Mouse (Mus musculus): ENCODE data around the gene Gm37419. TPM values are rescaled to one million over a fixed set of nuclear protein-coding genes. Genes with fewer than 3 reads are reported as not detected.

Gm37419 gene
- polyA plus RNA-seq, 1 experiment from 2014 or later = 1.3 TPM

- no peak for TF ChIP-seq CTCF (IDR thresholded peaks at IDR 0.05)
- ChIA-PET POLR2A (interaction anchor here (0.6 to 0.7 kb wide), 2 partner anchors 12 to 872 kb away, joined by 3 to 4 read pairs; no protein-coding TSS in a partner anchor), CTCF (no interaction called here)
- ATAC-seq (no peak), DNase-seq (ENCODE audit: low read depth, low spot score) (no peak)
- in situ Hi-C loops (cut with MboI; ENCODE audit: low pct_unique_long_range_greater_than_20kb) = loop anchor here (25.0 kb wide), 1 partner anchor 709 kb away; no protein-coding TSS in a partner anchor
- no peaks in the 10 kb centered on the region for H3K27me3 ChIP-seq
Measured at GRCm38 (mm10) chr16:23978495-23978894, 9.8 kb upstream of the Gm37419 start.

GRCm38 (mm10) chr16:23979446-23979845, 8.8 kb upstream of the Gm37419 start:
- no peak for TF ChIP-seq CTCF (IDR thresholded peaks at IDR 0.05)
- ATAC-seq (no peak), DNase-seq (ENCODE audit: low read depth, low spot score) (no peak)
- CTCF ChIA-PET = interaction anchor here (8.4 kb wide), 1 partner anchor 1085 kb away, joined by 138 read pairs; no protein-coding TSS in a partner anchor
- in situ Hi-C loops (cut with MboI; ENCODE audit: low pct_unique_long_range_greater_than_20kb) = loop anchor here (25.0 kb wide), 1 partner anchor 708 kb away; no protein-coding TSS in a partner anchor
- H3K27me3 ChIP-seq = no peaks in the 10 kb centered on the region
- POLR2A ChIA-PET = no interaction called here

GRCm38 (mm10) chr16:23980201-23980870, 7.9 kb upstream of the Gm37419 start:
- DNase-seq (ENCODE audit: low read depth, low spot score) (no peak), ATAC-seq (no peak)
- CTCF ChIA-PET = interaction anchor here (1.3 to 8.4 kb wide), 2 partner anchors 16 to 1084 kb away, joined by 4 to 138 read pairs; no protein-coding TSS in a partner anchor
- POLR2A ChIA-PET = no interaction called here
- in situ Hi-C loops (cut with MboI; ENCODE audit: low pct_unique_long_range_greater_than_20kb) = loop anchor here (5.0 to 25.0 kb wide), 8 partner anchors 414 to 1364 kb away; partner anchors contain the start of gene Lpp
- H3K27me3 ChIP-seq = no peaks in the 10 kb centered on the region
- no peak for TF ChIP-seq CTCF (IDR thresholded peaks at IDR 0.05)

GRCm38 (mm10) chr16:23980991-23981720, 7.1 kb upstream of the Gm37419 start:
- CTCF ChIA-PET = interaction anchor here (1.2 to 8.4 kb wide), 7 partner anchors 17 to 1286 kb away, joined by 3 to 138 read pairs (median 4); no protein-coding TSS in a partner anchor
- in situ Hi-C loops (cut with MboI; ENCODE audit: low pct_unique_long_range_greater_than_20kb) = loop anchor here (5.0 to 25.0 kb wide), 8 partner anchors 414 to 1364 kb away; partner anchors contain the start of gene Lpp
- DNase-seq (ENCODE audit: low read depth, low spot score) = no peak
- POLR2A ChIA-PET = interaction anchor here (0.6 kb wide), 1 partner anchor 417 kb away, joined by 3 read pairs; no protein-coding TSS in a partner anchor
- TF ChIP-seq CTCF (IDR thresholded peaks at IDR 0.05) = no peak
- H3K27me3 ChIP-seq = no peaks in the 10 kb centered on the region
- no peak for ATAC-seq

GRCm38 (mm10) chr16:23981925-23982851, 6.1 kb upstream of the Gm37419 start:
- TF ChIP-seq CTCF (IDR thresholded peaks at IDR 0.05) = no peak
- DNase-seq (ENCODE audit: low read depth, low spot score) = no peak
- in situ Hi-C loops (cut with MboI; ENCODE audit: low pct_unique_long_range_greater_than_20kb) = loop anchor here (5.0 to 25.0 kb wide), 8 partner anchors 413 to 1363 kb away; partner anchors contain the start of gene Lpp
- CTCF ChIA-PET = interaction anchor here (0.8 to 8.4 kb wide), 23 partner anchors 18 to 1291 kb away, joined by 3 to 138 read pairs (median 3); no protein-coding TSS in a partner anchor
- POLR2A ChIA-PET = interaction anchor here (0.6 to 0.7 kb wide), 2 partner anchors 416 to 927 kb away, joined by 3 read pairs; no protein-coding TSS in a partner anchor
- H3K27me3 ChIP-seq = no peaks in the 10 kb centered on the region
- no peak for ATAC-seq

GRCm38 (mm10) chr16:23982891-23983588, 5.2 kb upstream of the Gm37419 start:
- no peak for DNase-seq (ENCODE audit: low read depth, low spot score)
- TF ChIP-seq CTCF (IDR thresholded peaks at IDR 0.05) = no peak
- in situ Hi-C loops (cut with MboI; ENCODE audit: low pct_unique_long_range_greater_than_20kb) = loop anchor here (5.0 to 25.0 kb wide), 8 partner anchors 412 to 1362 kb away; partner anchors contain the start of gene Lpp
- CTCF ChIA-PET = interaction anchor here (0.7 to 8.4 kb wide), 35 partner anchors 9 to 1290 kb away, joined by 3 to 138 read pairs (median 3); no protein-coding TSS in a partner anchor
- POLR2A ChIA-PET = interaction anchor here (0.5 to 1.5 kb wide), 3 partner anchors 24 to 1081 kb away, joined by 3 to 8 read pairs (median 5); no protein-coding TSS in a partner anchor
- no peak for ATAC-seq
- no peaks in the 10 kb centered on the region for H3K27me3 ChIP-seq

- CTCF ChIA-PET = interaction anchor here (0.7 to 8.4 kb wide), 21 partner anchors 8 to 1280 kb away, joined by 3 to 138 read pairs (median 3); no protein-coding TSS in a partner anchor
- in situ Hi-C loops (cut with MboI; ENCODE audit: low pct_unique_long_range_greater_than_20kb) = loop anchor here (5.0 to 25.0 kb wide), 8 partner anchors 411 to 1361 kb away; partner anchors contain the start of gene Lpp
- TF ChIP-seq CTCF (IDR thresholded peaks at IDR 0.05) = no peak
- H3K27me3 ChIP-seq = no peaks in the 10 kb centered on the region
- ATAC-seq (no peak), DNase-seq (ENCODE audit: low read depth, low spot score) (no peak)
- POLR2A ChIA-PET = interaction anchor here (0.8 to 1.5 kb wide), 3 partner anchors 840 to 1154 kb away, joined by 3 to 8 read pairs (median 4); no protein-coding TSS in a partner anchor
Measured at GRCm38 (mm10) chr16:23984183-23984582, 4.1 kb upstream of the Gm37419 start.

- ChIA-PET POLR2A (interaction anchor here (0.6 to 1.5 kb wide), 5 partner anchors 16 to 1154 kb away, joined by 3 to 8 read pairs (median 4); no protein-coding TSS in a partner anchor), CTCF (interaction anchor here (0.7 to 8.4 kb wide), 9 partner anchors 450 to 1080 kb away, joined by 3 to 138 read pairs (median 4); no protein-coding TSS in a partner anchor)
Measured at GRCm38 (mm10) chr16:23984760-23985466, 3.4 kb upstream of the Gm37419 start.

More at GRCm38 (mm10) chr16:23984760-23985466, 3.4 kb upstream of the Gm37419 start:
- ATAC-seq = no peak
- in situ Hi-C loops (cut with MboI; ENCODE audit: low pct_unique_long_range_greater_than_20kb) = loop anchor here (5.0 to 25.0 kb wide), 9 partner anchors 410 to 1360 kb away; partner anchors contain the start of gene Lpp
- no peak for DNase-seq (ENCODE audit: low read depth, low spot score)
- no peak for TF ChIP-seq CTCF (IDR thresholded peaks at IDR 0.05)
- H3K27me3 ChIP-seq = no peaks in the 10 kb centered on the region
